ENCODE assay signal across 9 mouse cellular contexts in genomic region chrX:17547143-17547806, GRCm38 (mm10). TPM values are rescaled to one million over a fixed set of nuclear protein-coding genes. Genes with fewer than 3 reads are reported as not detected.
A peak's percentile ranks its signal among the peaks of the same experiment; 100 is the strongest.
DNase-seq lines count a peak whose midpoint lies in the region; ATAC-seq and TF ChIP-seq lines count a peak whose summit lies in the region.
"Had no signal": no experiment of that assay in that cellular context is flagged by ENCODE, and none has a peak within 500 bp of the region (broad histone marks: within the 10 kb centered on the region; RNA-seq: fewer than 3 reads in every experiment).

No protein-coding gene starts in this region.

- H3K36me3 ChIP-seq in hindbrain, postnatal 0 days (ENCODE audit: insufficient read depth, low read length): no peaks in the 10 kb centered on the region
- no peaks in the 10 kb centered on the region for H3K36me3 ChIP-seq in midbrain, embryonic 15.5 days (replicated peaks)

- H3K27me3 ChIP-seq in hindbrain, postnatal 0 days (ENCODE audit: insufficient read depth, low read length): no peaks in the 10 kb centered on the region
- no peaks in the 10 kb centered on the region for H3K27me3 ChIP-seq in midbrain, embryonic 15.5 days (replicated peaks)

- no peaks in the 10 kb centered on the region for H3K9me3 ChIP-seq in hindbrain, postnatal 0 days (ENCODE audit: low read length)
- H3K9me3 ChIP-seq in midbrain, embryonic 15.5 days: no peaks in the 10 kb centered on the region

- H3K9ac ChIP-seq in hindbrain, postnatal 0 days (replicated peaks; ENCODE audit: low read length): no peak overlapping the region
- no peak overlapping the region for H3K9ac ChIP-seq in midbrain, embryonic 15.5 days
- H3K9ac ChIP-seq: liver, postnatal 0 days had no signal

- WGBS in hindbrain, postnatal 0 days: 24% methylated on average over 6 of the region's 6 CpGs
- 24% methylated on average over 6 of the region's 6 CpGs for WGBS in midbrain, embryonic 15.5 days

- peaks cover 7% of the 10 kb centered on the region for H3K4me1 ChIP-seq in brown adipose tissue, adult 24 weeks (ENCODE audit: control insufficient read depth, insufficient read depth, insufficient read length, low read length)
- no peaks in the 10 kb centered on the region for H3K4me1 ChIP-seq in hindbrain, postnatal 0 days (ENCODE audit: insufficient read depth, low read length)
- H3K4me1 ChIP-seq in midbrain, embryonic 15.5 days: peaks cover 6% of the 10 kb centered on the region; the same call in 1 of the 2 replicates

- peak; percentile 64; the same call in 1 of the 2 replicates for ATAC-seq in hindbrain, postnatal 0 days
- peak; percentile 80 for ATAC-seq in midbrain, embryonic 15.5 days (replicated peaks)
- ATAC-seq: intestine, postnatal 0 days; liver, postnatal 0 days had no signal

- peak overlapping the region; percentile 1; the same call in 1 of the 2 replicates for H3K27ac ChIP-seq in brown adipose tissue, adult 24 weeks (replicated peaks; ENCODE audit: low read depth, low read length)
- H3K27ac ChIP-seq in hindbrain, postnatal 0 days: peak overlapping the region; percentile 36; the same call in 1 of the 2 replicates
- H3K27ac ChIP-seq in midbrain, embryonic 15.5 days: peak overlapping the region; percentile 34; the same call in 1 of the 2 replicates

- peak; percentile 20 for DNase-seq in embryo, embryonic 11 days
- peak; percentile 12 for DNase-seq in hindbrain, postnatal 0 days (ENCODE audit: low spot score)
- DNase-seq in cerebellum, adult 8-10 months: no peak
- DNase-seq in adrenal gland, adult (ENCODE audit: inconsistent age in 2 of 2, low spot score in 1 of 2): no peak
- no peak for DNase-seq in spleen, postnatal 14 days (ENCODE audit: low spot score in 2 of 2)
- DNase-seq: liver, postnatal 0 days had no signal

- H3K4me3 ChIP-seq in brown adipose tissue, adult 24 weeks (ENCODE audit: insufficient read depth, low read depth, low read length): no peak overlapping the region
- no peak overlapping the region for H3K4me3 ChIP-seq in hindbrain, postnatal 0 days (ENCODE audit: low read length)
- no peak overlapping the region for H3K4me3 ChIP-seq in midbrain, embryonic 15.5 days

- no peak for TF ChIP-seq CTCF in hindbrain, postnatal 0 days (IDR thresholded peaks at IDR 0.05; ENCODE audit: low read depth)

- H3K4me2 ChIP-seq in hindbrain, postnatal 0 days (ENCODE audit: low read depth, low read length): no peak overlapping the region
- no peak overlapping the region for H3K4me2 ChIP-seq in midbrain, embryonic 15.5 days

RNA-seq across cellular contexts. Expression of gene Fundc1, which starts 24.9 kb away (rescaled TPM):
- 48.0 and 56.2 TPM in 2 replicates for polyA plus RNA-seq in brown adipose tissue, adult 24 weeks (2012; ENCODE audit: insufficient read depth, insufficient read length, missing spikeins)
- 31.4 and 31.5 TPM in 2 replicates for total RNA-seq in hindbrain, postnatal 0 days (2014; rRNA removed)
- polyA plus RNA-seq in hindbrain, postnatal 0 days (2015; fragmentation: Nextera tagmentation; extraction: Ambion mirVana): 55.1 and 59.3 TPM in 2 replicates
- 58.9 and 59.8 TPM in 2 replicates for polyA plus RNA-seq in midbrain, embryonic 15.5 days (2015; fragmentation: Nextera tagmentation; extraction: Ambion mirVana)

Comparison
In these comparisons a context has a peak if more than half of its experiments do, and no peak if none do; other contexts are left out.
1. DNase-seq: peak in embryo, embryonic 11 days (single experiment) and hindbrain, postnatal 0 days (single experiment); none in cerebellum, adult 8-10 months (single experiment), adrenal gland, adult (0 of 2) and spleen, postnatal 14 days (0 of 2).
2. Peak in every context shown above with its lines, with median percentiles within 50 percentile points of each other: H3K27ac ChIP-seq.